Comparison of ENCODE assay signal across 25 mouse cellular contexts in genomic region chr15:12214531-12215414, GRCm38 (mm10). TPM values are rescaled to one million over a fixed set of nuclear protein-coding genes. Genes with fewer than 3 reads are reported as not detected.
DNase-seq lines count a peak whose midpoint lies in the region; ATAC-seq and TF ChIP-seq lines count a peak whose summit lies in the region.
"Had no signal": no experiment of that assay in that cellular context is flagged by ENCODE, and none has a peak within 500 bp of the region (broad histone marks: within the 10 kb centered on the region; RNA-seq: fewer than 3 reads in every experiment).

No protein-coding gene starts in this region.

- DNase-seq in forebrain, embryonic 14.5 days (ENCODE audit: low spot score) = no peak
- no peak for DNase-seq in heart, adult 2 months
- no peak for DNase-seq in testis, postnatal 14 days (ENCODE audit: low spot score)
- DNase-seq in gastrocnemius, postnatal 36 days = no peak
- DNase-seq: adrenal gland, adult 2 months; B cell, adult 2 months; gastrocnemius, postnatal 10 days; heart, postnatal 10 days; kidney, postnatal 4 days; right cerebral cortex, postnatal 4 days; thymus, adult 18-20 months; thymus, postnatal 36 days had no signal

- TF ChIP-seq POLR2A in heart, adult 2 months (IDR thresholded peaks at IDR 0.05; ENCODE audit: insufficient read depth, low read depth, low read length) = no peak
- TF ChIP-seq POLR2A in testis, adult 2 months (IDR thresholded peaks at IDR 0.05; ENCODE audit: control insufficient read depth, low read depth, low read length) = peak; percentile 23; the same call in 1 of the 2 replicates

- TF ChIP-seq EP300 in heart, adult 2 months (IDR thresholded peaks at IDR 0.05; ENCODE audit: insufficient read depth, low read depth, low read length) = no peak

- no peaks in the 10 kb centered on the region for H3K4me1 ChIP-seq in forebrain, embryonic 14.5 days (ENCODE audit: control insufficient read depth, insufficient read depth, low read length)
- H3K4me1 ChIP-seq in forebrain, embryonic 12.5 days = peaks cover 17% of the 10 kb centered on the region
- peaks cover 35% of the 10 kb centered on the region for H3K4me1 ChIP-seq in heart, embryonic 15.5 days (replicated peaks)
- H3K4me1 ChIP-seq in heart, adult 2 months (ENCODE audit: control insufficient read depth, insufficient read depth, low read length) = peaks cover 11% of the 10 kb centered on the region
- H3K4me1 ChIP-seq in testis, adult 2 months (ENCODE audit: control insufficient read depth, insufficient read depth, low read length) = no peaks in the 10 kb centered on the region; the same call in none of the 2 replicates

- intact Hi-C loops in heart, adult 2 months (cut with DNase I) = no loop called here
- intact Hi-C loops in gastrocnemius, postnatal 36 days (cut with DNase I) = no loop called here

- no peak overlapping the region for H3K4me2 ChIP-seq in forebrain, embryonic 14.5 days (ENCODE audit: low read length)
- no peak overlapping the region for H3K4me2 ChIP-seq in forebrain, embryonic 12.5 days
- H3K4me2 ChIP-seq in heart, embryonic 15.5 days = no peak overlapping the region
- H3K4me2 ChIP-seq: embryonic facial prominence, embryonic 15.5 days; kidney, embryonic 15.5 days; midbrain, embryonic 12.5 days; neural tube, embryonic 15.5 days had no signal

- no peaks in the 10 kb centered on the region for H3K36me3 ChIP-seq in forebrain, embryonic 14.5 days (ENCODE audit: control insufficient read depth, insufficient read depth, low read length)
- no peaks in the 10 kb centered on the region for H3K36me3 ChIP-seq in forebrain, embryonic 12.5 days (replicated peaks)
- no peaks in the 10 kb centered on the region for H3K36me3 ChIP-seq in heart, embryonic 15.5 days
- no peaks in the 10 kb centered on the region for H3K36me3 ChIP-seq in heart, adult 2 months (ENCODE audit: control insufficient read depth, insufficient read depth, low read length)
- H3K36me3 ChIP-seq in testis, adult 2 months (ENCODE audit: control insufficient read depth, insufficient read depth, low read length) = no peaks in the 10 kb centered on the region
- H3K36me3 ChIP-seq: embryonic facial prominence, embryonic 15.5 days; kidney, embryonic 15.5 days; limb, embryonic 10.5 days; midbrain, embryonic 12.5 days; neural tube, embryonic 15.5 days had no signal

- WGBS in forebrain, embryonic 14.5 days = 85% methylated on average over 14 of the region's 14 CpGs
- WGBS in forebrain, embryonic 12.5 days = 88% methylated on average over 14 of the region's 14 CpGs
- 63% methylated on average over 14 of the region's 14 CpGs for WGBS in heart, embryonic 15.5 days
- 68% methylated on average over 14 of the region's 14 CpGs for WGBS in heart, adult 2 months

- no peak overlapping the region for H3K27ac ChIP-seq in forebrain, embryonic 14.5 days (ENCODE audit: low read depth, low read length)
- no peak overlapping the region; the same call in 1 of the 2 replicates for H3K27ac ChIP-seq in forebrain, embryonic 12.5 days
- H3K27ac ChIP-seq in heart, embryonic 15.5 days = peak overlapping the region; percentile 5; the same call in 1 of the 2 replicates
- no peak overlapping the region for H3K27ac ChIP-seq in heart, adult 2 months
- peak overlapping the region; percentile 5 for H3K27ac ChIP-seq in testis, adult 2 months (ENCODE audit: control insufficient read depth, insufficient read depth, low read depth, low read length)
- H3K27ac ChIP-seq: embryonic facial prominence, embryonic 15.5 days; hindbrain, postnatal 0 days; kidney, embryonic 15.5 days; limb, embryonic 10.5 days; midbrain, embryonic 12.5 days; neural tube, embryonic 15.5 days had no signal

- no peak overlapping the region for H3K9ac ChIP-seq in forebrain, embryonic 14.5 days (ENCODE audit: low read length)
- no peak overlapping the region for H3K9ac ChIP-seq in forebrain, embryonic 12.5 days
- H3K9ac ChIP-seq in heart, embryonic 15.5 days = no peak overlapping the region
- no peak overlapping the region for H3K9ac ChIP-seq in heart, adult 2 months (ENCODE audit: low read depth, low read length)
- H3K9ac ChIP-seq: embryonic facial prominence, embryonic 15.5 days; kidney, embryonic 15.5 days; midbrain, embryonic 12.5 days; neural tube, embryonic 15.5 days had no signal

- TF ChIP-seq CTCF in heart, adult 2 months (IDR thresholded peaks at IDR 0.05) = no peak
- TF ChIP-seq CTCF in testis, adult 2 months (IDR thresholded peaks at IDR 0.05; ENCODE audit: control insufficient read depth, insufficient read depth, insufficient replicate concordance, low read depth, low read length) = no peak

- H3K27me3 ChIP-seq in forebrain, embryonic 14.5 days (replicated peaks; ENCODE audit: control insufficient read depth, insufficient read depth, low read length) = no peaks in the 10 kb centered on the region
- H3K27me3 ChIP-seq in forebrain, embryonic 12.5 days = no peaks in the 10 kb centered on the region
- H3K27me3 ChIP-seq in heart, embryonic 15.5 days = no peaks in the 10 kb centered on the region
- no peaks in the 10 kb centered on the region for H3K27me3 ChIP-seq in heart, adult 2 months (ENCODE audit: control insufficient read depth, insufficient read depth, low read length)
- H3K27me3 ChIP-seq in testis, adult 2 months (ENCODE audit: control insufficient read depth, insufficient read depth, low read length) = no peaks in the 10 kb centered on the region
- H3K27me3 ChIP-seq: CH12.LX; embryonic facial prominence, embryonic 15.5 days; kidney, embryonic 15.5 days; midbrain, embryonic 12.5 days; neural tube, embryonic 15.5 days; Patski had no signal

- H3K9me3 ChIP-seq in forebrain, embryonic 14.5 days (replicated peaks; ENCODE audit: control insufficient read depth, low read length) = no peaks in the 10 kb centered on the region
- no peaks in the 10 kb centered on the region for H3K9me3 ChIP-seq in forebrain, embryonic 12.5 days
- no peaks in the 10 kb centered on the region for H3K9me3 ChIP-seq in heart, embryonic 15.5 days (replicated peaks)
- H3K9me3 ChIP-seq: embryonic facial prominence, embryonic 15.5 days; G1E; kidney, embryonic 15.5 days; limb, embryonic 10.5 days; midbrain, embryonic 12.5 days; neural tube, embryonic 15.5 days had no signal

- peaks cover 14% of the 10 kb centered on the region for H3K79me2 ChIP-seq in heart, adult 2 months (replicated peaks; ENCODE audit: control insufficient read depth, insufficient read depth, low read length)

- ATAC-seq in forebrain, embryonic 14.5 days = peak; percentile 35; the same call in 1 of the 2 replicates
- no peak for ATAC-seq in forebrain, embryonic 12.5 days (ENCODE audit: low FRiP score)
- ATAC-seq in heart, embryonic 15.5 days (replicated peaks; ENCODE audit: insufficient number of reproducible peaks, insufficient read depth, low FRiP score, low read depth) = no peak
- ATAC-seq: intestine, postnatal 0 days; Patski had no signal

- H3K4me3 ChIP-seq in forebrain, embryonic 14.5 days (ENCODE audit: low read depth, low read length) = no peak overlapping the region
- H3K4me3 ChIP-seq in forebrain, embryonic 12.5 days (replicated peaks) = no peak overlapping the region
- H3K4me3 ChIP-seq in heart, embryonic 15.5 days = no peak overlapping the region
- no peak overlapping the region for H3K4me3 ChIP-seq in heart, adult 2 months
- H3K4me3 ChIP-seq in testis, adult 2 months (ENCODE audit: control insufficient read depth, low read depth, low read length) = peak overlapping the region; percentile 79
- H3K4me3 ChIP-seq: embryonic facial prominence, embryonic 15.5 days; kidney, embryonic 15.5 days; limb, embryonic 10.5 days; midbrain, embryonic 12.5 days; neural tube, embryonic 15.5 days had no signal

RNA-seq across cellular contexts. Expression of gene Mtmr12, which starts 9.9 kb away (rescaled TPM):
- polyA plus RNA-seq in forebrain, embryonic 14.5 days (2014; fragmentation: Nextera tagmentation; extraction: Ambion mirVana) = 8.1 and 8.2 TPM in 2 replicates
- 15.7 and 16.3 TPM in 2 replicates for polyA plus RNA-seq in forebrain, embryonic 12.5 days (2016; fragmentation: Nextera tagmentation; extraction: Ambion mirVana)
- 9.5 and 14.1 TPM in 2 replicates for polyA plus RNA-seq in heart, embryonic 15.5 days (2015; fragmentation: Nextera tagmentation; extraction: Ambion mirVana)
- total RNA-seq in heart, adult 2 months (2021) = 1 to 10 TPM; 8.8 to 9.2 TPM
- 7.4 and 9.7 TPM in 2 replicates for polyA plus RNA-seq in heart, adult 2 months (2012; rRNA removed)
- polyA plus RNA-seq in testis, adult 2 months (2012; rRNA removed) = 26.2 and 27.0 TPM in 2 replicates
- 1 to 10 TPM; 3.1 to 3.7 TPM for total RNA-seq in gastrocnemius, postnatal 36 days (2021)

Comparison
In these comparisons a context has a peak if more than half of its experiments do, and no peak if none do; other contexts are left out.
1. H3K27ac ChIP-seq: peak in heart, embryonic 15.5 days (single experiment) and testis, adult 2 months (single experiment); none in forebrain, embryonic 14.5 days (single experiment), forebrain, embryonic 12.5 days (single experiment) and heart, adult 2 months (single experiment).